Mouse (Mus musculus): Measurements from ENCODE around the gene Thnsl1.

- no peak for TF ChIP-seq POLR2A (IDR thresholded peaks at IDR 0.05; ENCODE audit: borderline replicate concordance, extremely low read depth, low read depth, low read length)
- no peak for TF ChIP-seq CTCF (IDR thresholded peaks at IDR 0.05; ENCODE audit: insufficient read depth, low read length)
These were observed 30.4 kb downstream of the Thnsl1 start for GRCm38 (mm10) chr2:21235844-21236386.

Measured in lung, adult 2 months (tissue).